Mouse (Mus musculus) kidney, adult 9 months (tissue): ENCODE data around the gene Capn7.

ENCODE experiments used
- DNase-seq: peaks from one replicate; pipeline ENCODE4 v3.0.0; 2022

Capn7 gene

DNA sequence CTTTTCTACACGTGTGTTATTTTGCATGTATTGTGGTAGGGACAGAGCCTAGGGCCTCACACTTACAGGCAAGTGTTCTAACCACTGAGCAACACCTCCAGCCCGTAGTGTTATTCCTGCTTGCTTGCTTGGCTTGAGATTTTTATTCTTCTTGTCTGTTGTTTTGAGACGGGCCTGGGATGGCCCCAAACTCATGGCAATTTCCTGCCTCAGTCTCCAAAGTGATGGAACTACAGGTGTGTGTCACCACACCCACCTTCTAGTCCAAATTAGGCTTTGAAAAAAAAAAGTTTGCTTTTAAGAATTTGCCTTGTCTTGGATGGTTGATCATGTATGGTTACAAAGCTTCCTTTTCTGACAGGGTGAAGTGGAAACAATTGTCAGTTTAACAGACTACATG lies 80.0 kb downstream of the Capn7 start:
- DNase-seq = no peak

DNA sequence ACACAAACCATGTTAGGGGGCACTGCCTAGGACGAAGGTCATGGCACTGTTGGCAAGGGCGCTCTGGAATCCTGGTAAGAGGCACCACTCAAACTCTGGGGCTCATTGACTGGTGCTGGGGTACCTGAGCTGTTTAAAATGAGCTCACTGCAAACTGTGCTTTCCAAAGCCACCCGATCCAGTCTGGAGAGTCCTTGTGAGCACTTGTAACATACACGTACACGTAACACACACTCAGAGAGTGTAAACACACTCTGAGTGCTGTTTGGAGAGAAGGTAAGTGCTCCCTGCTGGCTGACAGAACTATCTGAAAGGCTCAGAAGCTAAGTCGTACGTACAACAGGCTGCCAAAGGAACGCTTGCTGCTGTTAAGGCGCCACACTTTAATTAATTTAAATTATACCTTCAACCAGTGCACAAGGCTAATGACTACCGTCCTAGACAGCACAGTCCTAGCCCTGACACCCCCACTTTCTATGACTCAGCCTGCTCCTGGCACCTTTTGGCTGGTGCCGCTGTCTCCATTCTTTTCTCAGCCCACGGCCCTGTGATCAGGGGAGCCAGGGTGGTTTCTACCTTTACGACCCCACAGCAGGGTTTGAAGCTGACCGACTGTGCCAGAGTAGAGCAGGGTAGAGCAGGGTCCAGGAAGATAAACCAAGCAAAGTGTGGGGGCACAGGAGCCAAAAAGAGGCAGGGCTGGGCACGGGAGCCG lies 80.6 kb downstream of the Capn7 start:
- DNase-seq = no peak

DNA sequence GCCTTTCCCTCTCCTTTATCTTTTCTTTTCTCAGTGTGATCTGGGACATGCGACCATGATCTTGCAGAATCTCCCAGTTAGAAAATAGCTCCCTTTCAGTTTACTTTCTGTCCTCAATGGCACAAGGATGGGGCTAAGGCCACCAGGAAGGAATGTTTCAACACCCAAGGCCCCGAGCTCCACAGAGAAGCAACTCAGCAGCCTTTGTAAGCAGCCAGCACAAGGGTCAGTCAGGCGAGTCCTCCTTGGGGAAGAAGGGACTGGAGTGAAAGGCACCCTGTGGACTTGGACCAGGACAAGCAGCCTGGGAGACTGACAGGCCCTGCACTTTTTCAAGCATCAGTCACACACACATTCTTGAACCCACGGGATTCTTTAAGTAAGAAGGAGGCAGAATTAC lies 82.8 kb downstream of the Capn7 start:
- peak; percentile 81 for DNase-seq

DNA sequence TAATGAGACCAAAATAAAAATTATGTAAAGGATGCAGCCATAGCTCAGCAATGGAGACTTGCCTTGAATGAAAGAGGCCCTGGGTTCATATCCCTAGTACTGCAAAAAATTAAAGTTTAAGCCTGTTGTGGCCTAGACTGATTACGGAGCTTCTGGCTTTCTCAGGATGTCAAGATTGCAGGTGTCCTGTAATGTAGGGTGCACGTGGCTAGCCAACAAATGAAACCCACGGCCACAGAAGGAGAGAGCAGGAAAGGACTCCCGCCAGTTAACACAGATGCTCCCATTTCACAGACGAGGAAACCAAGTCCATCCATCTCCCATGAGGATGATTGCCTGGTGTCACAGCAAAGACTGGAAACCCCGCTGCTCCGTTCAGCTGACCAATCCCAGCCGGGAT lies 83.7 kb downstream of the Capn7 start:
- DNase-seq = no peak

DNA sequence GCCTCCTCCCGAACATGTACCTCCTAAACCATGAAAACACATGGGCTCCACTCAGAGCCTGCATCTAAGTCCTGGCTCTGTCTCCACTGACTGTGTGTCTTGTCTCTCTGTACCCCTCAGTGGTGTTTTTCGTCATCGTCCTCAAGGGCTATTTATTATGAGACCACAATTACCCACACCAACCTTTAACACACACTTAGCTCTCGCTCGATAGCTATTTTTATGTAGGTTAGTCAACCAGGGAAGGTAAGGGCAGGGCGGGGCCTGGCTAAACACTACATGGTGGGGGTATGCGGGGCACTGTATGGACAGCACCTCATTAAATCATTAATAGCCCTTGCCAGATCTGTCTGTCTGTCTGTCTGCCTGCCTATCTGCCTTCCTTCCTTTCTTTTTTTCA lies 84.1 kb downstream of the Capn7 start:
- DNase-seq = no peak

DNA sequence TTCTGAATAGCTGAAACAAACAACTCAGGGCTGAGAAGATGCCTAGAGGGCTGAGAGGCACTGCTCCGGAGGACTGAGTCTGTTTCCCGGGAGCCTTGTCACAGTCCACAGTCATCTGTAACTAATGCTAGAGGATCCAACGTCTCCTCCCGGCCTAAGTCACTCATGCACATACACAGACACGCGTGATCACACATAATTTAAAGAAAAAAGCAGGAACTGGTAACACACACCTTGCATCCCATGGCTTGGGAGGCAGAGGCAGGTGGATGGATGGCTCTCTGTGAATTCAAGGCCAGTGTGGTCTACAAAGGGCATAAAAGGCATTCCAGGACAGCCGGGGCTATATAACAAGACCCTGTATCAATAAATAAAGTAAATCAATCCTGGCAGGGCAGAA lies 84.5 kb downstream of the Capn7 start:
- DNase-seq = no peak
